Mouse (Mus musculus): Measurements from ENCODE around the gene Icosl. TPM values are rescaled to one million over a fixed set of nuclear protein-coding genes. Genes with fewer than 3 reads are reported as not detected.
"Not testable (repeated sequence)": the region's sequence is repeated elsewhere in the genome, so short reads cannot be mapped to it uniquely, and the experiment has no call there.

The Icosl gene
- total RNA-seq, 2 experiments from 2014 or later, result 2.6 to 3.5 TPM

GRCm38 (mm10) chr10:78074151-78074550 is 5.0 kb downstream of the Icosl start:
- no peak for DNase-seq (ENCODE audit: low spot score in 2 of 2)

- no peak for DNase-seq (ENCODE audit: low spot score in 2 of 2)
Observed at GRCm38 (mm10) chr10:78074977-78075376, 5.9 kb downstream of the Icosl start.

- DNase-seq (ENCODE audit: low spot score in 2 of 2), result no peak
Observed at GRCm38 (mm10) chr10:78077862-78078261, 8.8 kb downstream of the Icosl start.

- no peak for DNase-seq (ENCODE audit: low spot score in 2 of 2)
Observed at GRCm38 (mm10) chr10:78078276-78078675, 9.2 kb downstream of the Icosl start.

- no peak for DNase-seq (ENCODE audit: low spot score in 2 of 2)
Observed at GRCm38 (mm10) chr10:78079955-78080591, 11.0 kb downstream of the Icosl start.

- no peak for DNase-seq (ENCODE audit: low spot score in 2 of 2)
Observed at GRCm38 (mm10) chr10:78084073-78084472, 15.0 kb downstream of the Icosl start.

- DNase-seq (ENCODE audit: low spot score in 2 of 2), result no peak
Observed at GRCm38 (mm10) chr10:78085711-78086110, 16.6 kb downstream of the Icosl start.

GRCm38 (mm10) chr10:78086444-78087061 is 17.5 kb downstream of the Icosl start:
- DNase-seq (ENCODE audit: low spot score in 2 of 2), result no peak

GRCm38 (mm10) chr10:78087101-78087511 is 18.0 kb downstream of the Icosl start:
- DNase-seq (ENCODE audit: low spot score in 2 of 2), result no peak

- no peak for DNase-seq (ENCODE audit: low spot score in 2 of 2)
Observed at GRCm38 (mm10) chr10:78090246-78090645, 21.1 kb downstream of the Icosl start.

- DNase-seq (ENCODE audit: low spot score in 2 of 2), result no peak
Observed at GRCm38 (mm10) chr10:78090706-78091491, 21.8 kb downstream of the Icosl start.

GRCm38 (mm10) chr10:78091865-78092724 is 23.0 kb downstream of the Icosl start:
- DNase-seq (ENCODE audit: low spot score in 2 of 2), result no peak

- no peak for DNase-seq (ENCODE audit: low spot score in 2 of 2)
Observed at GRCm38 (mm10) chr10:78092725-78093029, 23.6 kb downstream of the Icosl start.

GRCm38 (mm10) chr10:78095221-78095620 is 26.1 kb downstream of the Icosl start:
- no peak for DNase-seq (ENCODE audit: low spot score in 2 of 2)

- no peak for DNase-seq (ENCODE audit: low spot score in 2 of 2)
Observed at GRCm38 (mm10) chr10:78095954-78096931, 27.1 kb downstream of the Icosl start.

- not testable (repeated sequence) for DNase-seq (ENCODE audit: low spot score in 2 of 2)
Observed at GRCm38 (mm10) chr10:78099860-78100259, 30.8 kb downstream of the Icosl start.

- DNase-seq (ENCODE audit: low spot score in 2 of 2), result no peak
Observed at GRCm38 (mm10) chr10:78100989-78101780, 32.1 kb downstream of the Icosl start.

GRCm38 (mm10) chr10:78104555-78105490 is 35.7 kb downstream of the Icosl start:
- peak; percentile 35 to 43 for DNase-seq (ENCODE audit: low spot score in 2 of 2)
